Mouse (Mus musculus) forebrain, embryonic 15.5 days (tissue): ENCODE data around the gene Ablim1. TPM values are rescaled to one million over a fixed set of nuclear protein-coding genes. Genes with fewer than 3 reads are reported as not detected.

Source experiments
- ATAC-seq: fragments of 200-750 bp; cut with Nextera tagmentation; replicated peaks from 2 replicates; pipeline ENCODE4 v1.8.0; 2017; ENCODE audit warnings: mild to moderate bottlenecking, moderate TSS enrichment, moderate library complexity
- H3K27ac ChIP-seq: fragments of 300-500 bp; sonication (generic); replicated peaks from 2 replicates; pipeline ENCODE4 v1.5.1; 2015; ENCODE audit warnings: mild to moderate bottlenecking, inconsistent platforms
- H3K27me3 ChIP-seq: fragments of 300-500 bp; sonication (generic); 2 replicates; pipeline ENCODE4 v1.6.1; 2015; ENCODE audit warnings: inconsistent platforms
- H3K36me3 ChIP-seq: fragments of 300-500 bp; sonication (generic); 2 replicates; pipeline ENCODE4 v1.6.1; 2015; ENCODE audit warnings: mild to moderate bottlenecking, inconsistent platforms
- H3K4me1 ChIP-seq: fragments of 300-500 bp; sonication (generic); 2 replicates; pipeline ENCODE4 v1.6.1; 2015; ENCODE audit warnings: inconsistent platforms
- H3K4me2 ChIP-seq: fragments of 300-500 bp; sonication (generic); replicated peaks from 2 replicates; pipeline ENCODE4 v1.6.1; 2015; ENCODE audit warnings: mild to moderate bottlenecking, inconsistent platforms
- H3K4me3 ChIP-seq: fragments of 300-500 bp; sonication (generic); 2 replicates; pipeline ENCODE4 v1.5.1; 2015; ENCODE audit warnings: mild to moderate bottlenecking, inconsistent platforms
- H3K9ac ChIP-seq: fragments of 300-500 bp; sonication (generic); replicated peaks from 2 replicates; pipeline ENCODE4 v1.6.1; 2015; ENCODE audit warnings: mild to moderate bottlenecking, inconsistent platforms
- H3K9me3 ChIP-seq: fragments of 300-500 bp; sonication (generic); 2 replicates; pipeline ENCODE4 v1.6.1; 2016; ENCODE audit warnings: inconsistent platforms
- WGBS: fragments of 180-500 bp; shearing (Covaris S2); methylation state at CpG from one replicate; pipeline ENCODE4 v1.1.7; 2015; ENCODE audit warnings: mixed read lengths; 5-methylcytosine and 5-hydroxymethylcytosine counted together
- polyA plus RNA-seq: library from polyadenylated mRNA; unstranded; fragments of >200 nt; fragmentation: Nextera tagmentation; extraction: Ambion mirVana; gene quantifications from 2 replicates; pipeline ENCODE4 v1.2.1, GENCODE M21; 2015

Gene Ablim1
- polyA plus RNA-seq, 1 experiment from 2014 or later = 37.8 TPM

DNA sequence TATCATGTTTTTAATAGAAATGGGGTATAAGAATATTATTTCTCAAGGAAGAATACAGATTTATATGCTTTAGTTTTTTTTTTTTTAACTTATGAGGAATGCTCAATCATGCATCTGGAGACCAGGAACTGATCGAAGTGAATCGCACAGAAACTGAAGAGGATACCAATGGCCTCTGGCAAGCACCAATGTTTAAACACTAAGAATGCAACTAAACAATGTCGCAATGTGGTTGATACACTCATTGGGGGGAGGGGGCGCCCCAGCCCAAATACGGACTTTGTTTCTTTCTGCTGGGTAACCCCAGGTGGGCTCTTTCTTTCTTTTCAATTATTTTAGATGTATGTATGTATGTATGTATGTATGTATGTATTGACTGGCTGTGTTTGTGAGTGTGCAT lies 90.3 kb downstream of the Ablim1 start:
- Histone ChIP-seq H3K9ac (no peak overlapping the region), H3K4me3 (no peak overlapping the region), H3K36me3 (no peaks in the 10 kb centered on the region), H3K27me3 (no peaks in the 10 kb centered on the region), H3K4me2 (no peak overlapping the region), H3K27ac (no peak overlapping the region), H3K4me1 (no peaks in the 10 kb centered on the region), H3K9me3 (no peaks in the 10 kb centered on the region)
- ATAC-seq = no peak
- WGBS = 92% methylated on average over 5 of the region's 5 CpGs

DNA sequence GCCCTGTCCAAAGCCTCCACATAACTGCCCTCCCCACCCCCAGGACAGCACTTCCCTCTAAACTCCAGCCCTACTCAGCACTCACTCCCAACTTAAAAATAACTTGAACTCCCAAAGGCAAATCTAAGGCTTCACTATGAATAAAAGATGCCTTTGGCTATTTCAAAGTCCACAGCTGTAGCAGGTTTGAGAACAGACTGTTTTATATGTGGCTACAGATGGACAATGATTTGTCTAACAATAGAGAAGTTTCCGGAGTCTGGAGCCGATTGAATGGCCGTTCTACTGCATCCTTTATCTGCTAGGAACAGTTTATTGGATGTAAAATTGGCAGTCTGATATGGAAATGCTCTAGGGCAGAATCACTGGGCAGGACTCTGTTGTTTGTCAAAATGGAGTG lies 91.0 kb downstream of the Ablim1 start:
- Histone ChIP-seq H3K36me3 (no peaks in the 10 kb centered on the region), H3K9ac (no peak overlapping the region), H3K4me3 (no peak overlapping the region), H3K27ac (no peak overlapping the region), H3K9me3 (no peaks in the 10 kb centered on the region), H3K4me2 (no peak overlapping the region), H3K4me1 (no peaks in the 10 kb centered on the region), H3K27me3 (no peaks in the 10 kb centered on the region)
- 70% methylated on average over 3 of the region's 3 CpGs for WGBS
- no peak for ATAC-seq

- H3K27ac ChIP-seq = no peak overlapping the region
- H3K27me3 ChIP-seq = no peaks in the 10 kb centered on the region
- H3K9me3 ChIP-seq = no peaks in the 10 kb centered on the region
- no peak overlapping the region for H3K9ac ChIP-seq
- no peaks in the 10 kb centered on the region for H3K36me3 ChIP-seq
- H3K4me3 ChIP-seq = no peak overlapping the region
- ATAC-seq = no peak
- H3K4me1 ChIP-seq = no peaks in the 10 kb centered on the region
- WGBS = 97% methylated on average over 6 of the region's 6 CpGs
- no peak overlapping the region for H3K4me2 ChIP-seq
Measured at GRCm38 (mm10) chr19:57222657-57223056, 92.1 kb downstream of the Ablim1 start.

DNA sequence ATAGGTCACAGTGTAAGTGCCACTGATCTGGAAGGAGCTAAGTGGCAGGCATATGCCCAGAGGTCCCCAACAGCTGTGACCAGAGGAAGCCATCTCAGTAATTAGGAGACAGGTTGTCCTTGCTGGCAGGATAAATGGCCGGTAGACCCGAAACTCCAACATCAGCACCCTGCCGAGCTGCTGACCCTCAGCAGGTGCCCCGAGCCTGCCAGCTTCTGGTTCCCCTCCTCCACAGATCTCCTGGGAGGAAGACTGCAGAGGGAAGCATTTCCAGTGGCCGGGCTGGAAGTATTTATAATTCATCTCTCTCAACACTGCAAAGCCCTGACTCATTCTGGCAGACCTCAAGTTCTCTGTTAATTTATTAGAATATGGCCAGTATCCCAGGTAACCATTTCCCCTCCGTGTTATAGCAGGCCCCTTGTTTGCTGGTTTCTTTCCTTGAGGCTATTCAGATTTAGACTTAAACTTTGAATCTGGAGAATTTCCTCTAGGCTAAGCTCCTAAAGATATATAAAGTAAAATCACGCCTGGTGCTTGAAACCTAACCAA lies 93.0 kb downstream of the Ablim1 start:
- no peak overlapping the region for H3K4me2 ChIP-seq
- no peak overlapping the region for H3K9ac ChIP-seq
- 65% methylated on average over 7 of the region's 7 CpGs for WGBS
- no peaks in the 10 kb centered on the region for H3K9me3 ChIP-seq
- H3K36me3 ChIP-seq = no peaks in the 10 kb centered on the region
- H3K4me1 ChIP-seq = no peaks in the 10 kb centered on the region
- H3K27ac ChIP-seq = no peak overlapping the region
- no peak overlapping the region for H3K4me3 ChIP-seq
- no peak for ATAC-seq
- H3K27me3 ChIP-seq = no peaks in the 10 kb centered on the region

DNA sequence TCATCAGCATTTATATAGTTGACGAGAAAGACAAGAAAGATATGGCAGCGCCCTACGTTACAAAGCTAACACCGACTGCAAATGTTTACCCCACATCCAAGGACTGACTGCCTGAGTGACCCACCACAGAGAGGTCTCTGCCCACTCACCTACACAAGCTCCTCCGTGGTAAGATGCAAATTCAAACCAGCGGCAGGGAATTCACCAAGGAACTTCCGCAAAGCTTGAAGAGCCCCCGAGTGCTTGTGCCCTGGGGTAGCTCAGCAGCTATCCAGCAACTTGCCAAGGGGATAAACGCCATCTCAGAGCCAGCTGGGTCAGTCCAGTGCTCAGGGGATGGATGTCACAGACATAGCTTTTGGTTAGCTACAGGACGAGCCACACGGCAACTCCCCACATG lies 95.0 kb downstream of the Ablim1 start:
- Histone ChIP-seq H3K4me1 (no peaks in the 10 kb centered on the region), H3K27ac (no peak overlapping the region), H3K27me3 (no peaks in the 10 kb centered on the region), H3K9me3 (no peaks in the 10 kb centered on the region), H3K36me3 (no peaks in the 10 kb centered on the region), H3K4me3 (no peak overlapping the region), H3K4me2 (no peak overlapping the region), H3K9ac (no peak overlapping the region)
- 74% methylated on average over 11 of the region's 11 CpGs for WGBS
- ATAC-seq = no peak

DNA sequence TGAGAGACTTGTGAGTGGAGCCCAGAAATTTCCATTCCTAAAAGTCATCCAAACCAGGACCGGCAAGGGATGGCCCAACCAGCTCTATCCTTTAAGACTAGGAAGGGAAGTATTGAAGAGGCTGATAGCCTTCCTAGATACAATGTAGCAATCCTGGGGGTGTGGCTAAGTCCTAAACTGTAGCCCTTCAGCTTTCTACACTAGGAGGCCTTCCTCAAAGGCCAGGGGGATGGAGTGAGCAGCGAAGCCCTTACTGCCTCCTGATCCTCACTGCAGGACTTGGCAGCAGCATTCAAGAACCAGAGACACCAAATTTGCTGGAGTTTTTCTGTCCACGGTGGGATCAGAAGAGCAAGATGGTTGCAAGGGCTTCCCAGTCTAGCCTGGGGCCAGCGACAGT lies 97.6 kb downstream of the Ablim1 start:
- no peak for ATAC-seq
- WGBS = 84% methylated on average over 4 of the region's 4 CpGs

GRCm38 (mm10) chr19:57215527-57215926 lies 99.2 kb downstream of the Ablim1 start:
- Histone ChIP-seq H3K36me3 (no peaks in the 10 kb centered on the region), H3K4me1 (peaks cover 6% of the 10 kb centered on the region; the same call in 1 of the 2 replicates), H3K9me3 (no peaks in the 10 kb centered on the region), H3K9ac (no peak overlapping the region), H3K4me2 (no peak overlapping the region), H3K27me3 (no peaks in the 10 kb centered on the region), H3K27ac (no peak overlapping the region), H3K4me3 (no peak overlapping the region)
- WGBS = 69% methylated on average over 8 of the region's 8 CpGs
- no peak for ATAC-seq

More for the DNA sequence above, 97.6 kb downstream of the Ablim1 start:
- Histone ChIP-seq H3K9me3 (no peaks in the 10 kb centered on the region), H3K36me3 (no peaks in the 10 kb centered on the region), H3K4me1 (no peaks in the 10 kb centered on the region), H3K27me3 (no peaks in the 10 kb centered on the region), H3K4me3 (no peak overlapping the region), H3K4me2 (no peak overlapping the region), H3K9ac (no peak overlapping the region), H3K27ac (no peak overlapping the region)

DNA sequence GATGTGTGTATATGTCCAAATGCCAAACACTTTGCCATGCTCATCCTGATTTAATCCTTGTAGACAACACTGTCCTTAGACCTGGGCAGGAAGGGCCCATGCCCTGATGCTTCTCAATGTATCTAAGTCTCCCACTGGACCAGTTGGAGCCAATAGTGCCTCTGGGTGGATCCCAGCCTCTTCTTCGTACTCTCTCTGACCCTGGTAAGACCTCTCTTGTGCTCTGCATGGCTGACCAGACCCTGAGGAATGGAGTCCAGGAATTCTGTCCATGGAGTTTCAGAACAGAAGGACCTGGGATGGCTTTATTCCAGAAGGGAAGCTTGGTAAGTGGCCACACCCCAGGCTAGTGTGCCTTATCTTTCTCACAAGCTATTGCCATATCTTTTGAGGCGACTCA lies 102.3 kb downstream of the Ablim1 start:
- no peaks in the 10 kb centered on the region for H3K9me3 ChIP-seq
- no peak overlapping the region for H3K4me2 ChIP-seq
- H3K27me3 ChIP-seq = no peaks in the 10 kb centered on the region
- H3K4me3 ChIP-seq = no peak overlapping the region
- H3K9ac ChIP-seq = no peak overlapping the region
- H3K27ac ChIP-seq = 0 out of 2 replicates have a peak overlapping the region, but pooled peaks have one; percentile 44
- H3K4me1 ChIP-seq = peaks cover 6% of the 10 kb centered on the region; the same call in 1 of the 2 replicates
- 95% methylated on average over 2 of the region's 2 CpGs for WGBS
- no peak for ATAC-seq
- H3K36me3 ChIP-seq = no peaks in the 10 kb centered on the region

- Histone ChIP-seq H3K4me3 (no peak overlapping the region), H3K9ac (no peak overlapping the region), H3K4me1 (peaks cover 6% of the 10 kb centered on the region; the same call in 1 of the 2 replicates), H3K36me3 (no peaks in the 10 kb centered on the region), H3K9me3 (no peaks in the 10 kb centered on the region), H3K4me2 (no peak overlapping the region), H3K27me3 (no peaks in the 10 kb centered on the region), H3K27ac (peak overlapping the region; percentile 44)
- WGBS = 67% methylated on average over 15 of the region's 15 CpGs
- ATAC-seq = peak; percentile 76
Measured at GRCm38 (mm10) chr19:57211444-57212111, 103.1 kb downstream of the Ablim1 start.

DNA sequence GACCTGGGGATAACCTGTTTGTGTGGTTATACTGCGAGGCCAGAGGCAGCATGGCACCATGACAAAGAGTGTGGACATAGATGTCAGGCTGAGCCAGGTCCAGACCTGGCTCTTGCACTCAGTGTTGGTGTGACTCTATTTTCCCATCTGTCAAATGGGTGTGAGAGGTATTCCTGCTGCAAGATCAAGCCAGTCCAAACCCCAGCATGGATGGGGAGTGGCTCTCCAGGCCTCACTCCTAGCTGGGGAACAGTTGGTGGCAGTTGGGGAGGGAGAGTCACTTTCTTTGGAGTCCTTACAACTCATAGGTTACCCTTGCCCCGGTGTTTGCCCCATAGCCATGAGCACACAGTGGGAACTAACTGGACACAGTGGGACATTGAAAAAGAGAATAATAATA lies 103.8 kb downstream of the Ablim1 start:
- ATAC-seq = no peak
- Histone ChIP-seq H3K36me3 (no peaks in the 10 kb centered on the region), H3K4me1 (peaks cover 6% of the 10 kb centered on the region; the same call in 1 of the 2 replicates), H3K4me3 (no peak overlapping the region), H3K9me3 (no peaks in the 10 kb centered on the region), H3K4me2 (no peak overlapping the region), H3K27me3 (no peaks in the 10 kb centered on the region), H3K9ac (no peak overlapping the region), H3K27ac (peak overlapping the region; percentile 44)
- 88% methylated on average over 2 of the region's 2 CpGs for WGBS

DNA sequence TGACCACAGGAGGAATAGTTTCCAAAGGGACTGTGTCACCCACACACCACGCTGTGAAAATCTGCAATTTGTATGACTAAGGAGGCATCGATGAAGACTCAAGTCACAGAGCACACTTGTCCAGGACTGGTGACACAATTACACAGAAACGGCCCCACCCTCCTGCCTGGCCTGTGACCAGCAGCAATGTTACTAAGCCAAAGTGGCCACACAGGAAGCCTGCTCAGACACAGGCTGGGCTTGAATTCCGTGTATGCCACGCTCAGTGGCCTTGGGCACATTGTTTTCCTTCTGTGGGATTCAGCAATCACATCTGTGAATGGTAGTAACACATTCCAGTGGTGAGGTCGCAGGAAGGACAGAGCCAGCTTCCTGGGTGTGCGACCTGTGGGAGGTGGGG lies 110.6 kb downstream of the Ablim1 start:
- 76% methylated on average over 7 of the region's 7 CpGs for WGBS

DNA sequence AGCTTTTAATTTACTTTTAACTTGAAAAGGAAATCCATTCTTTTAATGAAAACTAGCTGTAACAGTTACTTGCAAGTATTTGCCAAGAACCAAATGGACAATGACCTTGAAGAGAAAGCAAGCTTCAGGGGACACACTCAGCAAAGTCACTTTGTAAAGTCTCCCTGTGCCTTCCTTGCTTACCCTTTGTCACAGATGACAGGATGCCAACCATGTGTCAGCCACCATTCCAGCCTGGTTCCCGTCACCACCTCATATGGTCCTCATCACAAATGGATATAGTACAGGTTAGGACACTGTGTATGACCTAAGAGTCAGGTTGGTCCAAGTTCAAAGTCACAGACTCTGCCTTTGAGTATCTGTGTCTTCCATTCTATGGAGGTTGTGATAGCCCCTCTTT lies 112.2 kb downstream of the Ablim1 start:
- no peaks in the 10 kb centered on the region for H3K27me3 ChIP-seq
- H3K4me2 ChIP-seq = no peak overlapping the region
- no peak overlapping the region for H3K27ac ChIP-seq
- no peaks in the 10 kb centered on the region for H3K9me3 ChIP-seq
- no peak overlapping the region for H3K4me3 ChIP-seq
- ATAC-seq = no peak
- WGBS = 91% methylated on average over 1 of the region's 1 CpGs
- H3K9ac ChIP-seq = no peak overlapping the region
- no peaks in the 10 kb centered on the region for H3K36me3 ChIP-seq
- H3K4me1 ChIP-seq = peaks cover 20% of the 10 kb centered on the region

More for the DNA sequence above, 110.6 kb downstream of the Ablim1 start:
- H3K27me3 ChIP-seq = no peaks in the 10 kb centered on the region
- H3K4me1 ChIP-seq = peaks cover 4% of the 10 kb centered on the region; the same call in 1 of the 2 replicates
- no peak for ATAC-seq
- no peak overlapping the region for H3K27ac ChIP-seq
- H3K9me3 ChIP-seq = no peaks in the 10 kb centered on the region
- no peaks in the 10 kb centered on the region for H3K36me3 ChIP-seq
- no peak overlapping the region for H3K9ac ChIP-seq
- H3K4me2 ChIP-seq = no peak overlapping the region
- no peak overlapping the region for H3K4me3 ChIP-seq

DNA sequence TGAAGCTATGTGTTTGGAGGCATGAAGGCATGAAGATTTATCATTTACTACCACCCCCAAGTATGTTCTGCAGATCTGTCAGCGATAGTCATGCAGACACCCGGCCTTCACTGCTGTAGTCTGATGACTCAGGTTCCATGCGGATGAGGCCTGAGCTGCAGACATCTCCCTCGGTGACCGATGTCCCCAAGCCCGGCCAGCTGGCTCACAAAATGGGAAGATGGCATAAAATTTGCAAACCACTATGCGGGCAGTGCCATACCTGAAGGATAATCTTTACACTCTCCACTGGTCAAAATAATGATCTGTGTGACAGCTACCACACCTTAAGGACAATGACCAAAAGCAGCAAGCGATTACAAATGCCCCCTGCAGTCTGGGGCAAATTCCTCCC lies 113.6 kb downstream of the Ablim1 start:
- Histone ChIP-seq H3K4me1 (peaks cover 31% of the 10 kb centered on the region), H3K27ac (no peak overlapping the region), H3K4me3 (no peak overlapping the region), H3K27me3 (0 out of 2 replicates have a peak, but pooled peaks cover 1% of the 10 kb centered on the region), H3K9me3 (no peaks in the 10 kb centered on the region), H3K36me3 (no peaks in the 10 kb centered on the region), H3K4me2 (no peak overlapping the region), H3K9ac (no peak overlapping the region)
- 87% methylated on average over 8 of the region's 8 CpGs for WGBS
- no peak for ATAC-seq
